Mouse (Mus musculus): Measurements from ENCODE around the gene Rbm33.
A peak's percentile ranks its signal among the peaks of the same experiment; 100 is the strongest.

Gene Rbm33

GRCm38 (mm10) chr5:28462741-28463590, 146.0 kb downstream of the Rbm33 start:
- no peak for DNase-seq (ENCODE audit: low spot score in 2 of 2)

DNA sequence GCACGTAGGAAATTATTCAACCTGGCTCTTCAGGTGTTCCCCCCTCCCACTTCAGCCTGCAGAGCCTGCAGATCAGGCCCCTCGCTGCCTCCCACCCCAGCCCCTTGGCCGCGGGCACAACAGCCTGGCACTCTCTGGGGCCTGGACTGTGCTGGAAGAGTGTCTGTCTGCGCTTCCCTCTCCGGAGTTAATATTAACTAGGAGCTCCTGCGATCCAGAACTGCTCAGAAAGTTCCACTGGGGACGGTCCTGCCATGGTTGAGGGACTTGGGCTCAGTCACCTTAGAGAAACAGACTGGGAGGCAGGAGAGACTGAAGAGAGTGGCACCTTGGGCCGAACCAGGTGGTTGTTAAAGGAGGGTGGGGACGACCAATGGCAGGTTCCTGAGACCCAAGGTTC, 146.7 kb downstream of the Rbm33 start:
- DNase-seq (ENCODE audit: low spot score in 2 of 2), result no peak

DNA sequence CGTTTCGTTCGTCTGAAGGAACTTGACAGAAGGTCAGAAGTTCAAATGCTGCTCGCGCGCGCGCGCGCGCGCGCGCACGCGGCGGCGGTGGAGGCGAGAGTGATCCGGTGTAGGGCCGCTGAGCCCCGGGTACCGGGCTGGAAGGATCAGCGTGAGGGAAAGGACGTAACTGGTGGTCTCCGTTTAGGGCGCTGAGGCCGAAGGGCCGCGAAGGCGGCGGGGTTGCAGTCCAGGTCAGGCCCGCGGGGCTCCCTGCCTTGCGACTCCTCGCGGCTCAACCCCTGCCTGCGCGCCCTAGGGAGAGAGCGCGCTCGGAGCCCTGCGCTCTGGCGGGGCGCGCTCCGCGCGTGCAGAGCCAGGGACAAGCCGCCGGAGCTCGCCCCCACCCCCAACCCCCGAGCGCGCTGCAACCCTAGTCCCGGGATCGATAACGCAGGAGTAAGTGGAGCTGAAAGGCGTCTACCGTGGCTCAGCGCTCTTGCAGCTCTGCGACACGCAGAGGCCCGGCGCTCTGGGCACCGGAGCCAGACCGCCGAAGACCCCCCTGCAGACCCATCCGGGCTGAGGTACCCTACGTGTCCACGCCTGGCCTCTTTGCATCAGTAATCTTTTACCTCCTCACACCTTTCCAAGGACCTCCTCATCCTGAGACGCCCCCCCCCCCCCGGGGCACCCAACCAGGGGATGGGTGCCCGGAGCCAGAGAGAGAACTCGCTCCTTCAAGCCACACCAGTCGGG, 147.6 kb downstream of the Rbm33 start:
- DNase-seq (ENCODE audit: low spot score in 2 of 2), result no peak

DNA sequence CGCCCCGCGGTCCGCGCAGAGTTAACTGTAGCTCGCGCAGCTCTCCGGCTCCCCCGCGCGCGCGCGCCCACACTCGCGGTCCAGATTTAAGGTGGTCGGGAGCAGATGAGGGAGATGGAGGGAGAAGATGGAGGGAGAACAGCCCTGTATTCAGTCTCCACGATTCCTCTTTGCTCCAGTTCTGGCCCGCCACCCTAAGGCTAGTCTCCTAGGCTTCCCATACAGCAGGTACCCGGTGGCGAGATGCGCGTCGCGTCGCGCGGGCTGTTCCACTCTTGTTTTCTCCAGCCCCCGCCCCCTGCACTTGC, 148.1 kb downstream of the Rbm33 start:
- peak in 1 of 2 experiments; percentile 47 for DNase-seq (ENCODE audit: low spot score in 2 of 2)

- no peak for DNase-seq (ENCODE audit: low spot score in 2 of 2)
These were observed 148.6 kb downstream of the Rbm33 start for GRCm38 (mm10) chr5:28465526-28465925.

DNA sequence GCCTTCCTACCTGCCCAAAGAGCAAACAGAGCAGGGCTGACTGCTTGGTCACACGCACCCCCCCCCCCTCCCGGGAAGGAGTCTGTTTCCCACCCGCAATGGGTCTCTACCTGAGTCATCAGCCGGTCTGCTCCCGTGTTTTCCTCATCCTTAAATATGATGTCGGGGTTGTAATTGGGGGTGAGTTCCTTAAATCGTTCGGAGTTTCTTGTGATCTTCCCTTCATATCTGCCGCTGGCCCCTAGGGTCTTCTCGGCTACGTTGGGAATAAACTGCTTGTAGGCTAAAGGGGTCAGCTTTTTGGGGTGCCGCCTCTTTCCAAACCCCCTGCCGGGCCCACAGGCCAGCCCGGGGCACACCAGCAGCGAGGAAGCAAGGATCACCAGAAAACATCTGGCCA, 149.4 kb downstream of the Rbm33 start:
- no peak for DNase-seq (ENCODE audit: low spot score in 2 of 2)

DNA sequence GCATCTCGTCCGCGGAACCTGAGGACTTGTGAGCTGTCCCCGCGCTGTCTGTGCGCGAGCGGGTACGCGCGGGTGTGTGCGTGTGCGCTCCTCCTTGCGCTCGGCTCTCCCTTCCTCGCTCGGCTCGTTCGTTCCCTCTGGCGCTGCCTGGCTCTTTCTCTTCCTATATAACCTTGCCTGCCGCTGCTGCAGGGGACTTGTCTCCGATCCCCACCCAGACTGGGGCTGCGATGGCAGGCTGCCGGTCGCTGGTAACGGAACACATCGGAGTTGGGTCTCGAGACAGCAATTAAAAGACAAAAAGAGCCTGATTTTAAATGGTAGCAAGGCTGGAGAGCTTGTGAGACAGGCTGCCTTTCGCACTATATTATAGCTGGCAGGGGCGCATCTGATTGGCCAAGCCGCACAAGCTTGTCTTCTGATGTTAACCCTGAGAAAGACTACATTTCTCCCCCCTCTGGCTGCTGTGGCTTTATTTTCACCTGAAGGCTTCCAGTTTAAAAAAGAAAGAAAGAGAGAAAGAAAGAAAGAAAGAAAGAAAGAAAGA, 149.9 kb downstream of the Rbm33 start, which contains the start of gene Shh:
Gene Shh (minus strand): TSS at position 497 of the 547 bp plus-strand sequence.
- no peak for DNase-seq (ENCODE audit: low spot score in 2 of 2)

All from cerebellum, postnatal 4 days (tissue).